Mouse (Mus musculus) megakaryocyte progenitor cell, adult 5-6 weeks (primary cell): ENCODE measurements at regions not wholly inside any gene's neighbourhood (a gene's known extent, or its start where the extent isn't known, plus 50 kb on each side); places are given as distances from the start of the nearest gene placed in this dataset.
"Not testable (repeated sequence)": the region's sequence is repeated elsewhere in the genome, so short reads cannot be mapped to it uniquely, and the experiment has no call there.

Experiments
- ATAC-seq: replicated peaks from 2 replicates; pipeline ENCODE4 v1.8.0; 2016; ENCODE audit warnings: mild to moderate bottlenecking, moderate TSS enrichment, inconsistent platforms; ENCODE audit not compliant: poor library complexity

- not testable (repeated sequence) for ATAC-seq
Measured at GRCm38 (mm10) chr5:3244067-3244466, 97.2 kb upstream of the Cdk6 start.

DNA sequence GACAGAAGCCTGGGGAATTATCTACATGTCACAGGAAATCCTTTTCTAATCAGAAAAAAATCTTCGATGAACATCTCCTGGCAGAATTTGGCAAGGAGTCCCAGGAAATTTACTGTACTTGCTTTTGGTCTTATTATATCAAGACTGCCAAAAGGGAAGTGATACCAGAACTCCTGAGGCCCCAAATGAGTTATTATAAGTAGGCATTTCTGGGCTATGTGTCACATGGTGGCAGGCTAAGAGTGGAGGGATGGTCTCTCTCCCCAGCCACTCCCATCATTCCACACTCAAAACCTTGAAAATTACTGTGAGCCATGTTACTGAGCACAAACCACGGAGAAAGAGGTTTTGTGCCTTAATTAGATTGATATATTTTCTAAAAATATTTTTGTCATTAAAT is 94.0 kb upstream of the Cdk6 start:
- peak; percentile 81 for ATAC-seq

DNA sequence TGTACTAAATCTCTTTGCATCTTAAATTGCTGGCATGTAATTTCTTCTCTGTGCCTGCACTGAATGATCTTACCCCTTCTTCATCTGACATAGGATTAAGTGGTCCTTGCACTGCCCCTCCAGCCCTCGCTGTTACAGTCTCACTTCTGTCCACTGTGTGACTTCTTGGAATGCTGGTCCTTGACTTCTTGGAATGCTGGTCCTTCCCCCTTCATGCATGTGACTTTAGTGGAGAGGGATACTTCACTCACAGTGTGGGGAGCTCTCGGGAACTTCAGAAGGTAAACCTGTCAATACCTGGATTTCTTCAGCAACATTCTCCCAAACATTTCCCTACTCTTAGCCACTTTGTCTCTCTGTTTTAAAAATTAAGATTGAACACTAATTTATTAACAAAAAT is 91.0 kb upstream of the Cdk6 start:
- no peak for ATAC-seq

- no peak for ATAC-seq
Measured at GRCm38 (mm10) chr5:3260289-3260688, 81.0 kb upstream of the Cdk6 start.

- peak; percentile 74 for ATAC-seq
Measured at GRCm38 (mm10) chr5:3264988-3265738, 76.1 kb upstream of the Cdk6 start.

GRCm38 (mm10) chr5:3267021-3267420 is 74.3 kb upstream of the Cdk6 start:
- ATAC-seq = no peak

DNA sequence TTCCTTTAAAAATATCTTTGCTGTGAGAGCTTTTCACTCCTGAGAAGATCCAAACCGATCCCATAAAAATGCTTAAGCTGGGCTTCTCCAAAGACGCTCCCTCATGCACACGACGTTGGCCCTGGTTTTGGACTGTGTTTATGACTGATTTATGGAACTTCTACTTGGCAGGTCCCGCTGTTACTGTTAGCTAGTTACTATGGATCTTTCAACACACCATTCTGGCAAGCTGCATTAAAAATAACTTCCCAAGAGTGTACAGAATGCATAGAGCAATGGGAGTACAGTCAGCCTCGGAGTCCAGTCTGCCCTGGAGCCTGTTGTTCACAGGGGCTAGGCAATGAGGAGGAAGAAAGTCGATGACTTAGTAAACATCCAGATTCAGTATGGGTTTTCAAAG is 71.5 kb upstream of the Cdk6 start:
- ATAC-seq = peak; percentile 25; the same call in 1 of the 2 replicates

- ATAC-seq = peak; percentile 91
Measured at GRCm38 (mm10) chr5:3273140-3273539, 68.1 kb upstream of the Cdk6 start.

GRCm38 (mm10) chr5:3277241-3277640 is 64.0 kb upstream of the Cdk6 start:
- not testable (repeated sequence) for ATAC-seq

GRCm38 (mm10) chr5:3278956-3279355 is 62.3 kb upstream of the Cdk6 start:
- not testable (repeated sequence) for ATAC-seq

DNA sequence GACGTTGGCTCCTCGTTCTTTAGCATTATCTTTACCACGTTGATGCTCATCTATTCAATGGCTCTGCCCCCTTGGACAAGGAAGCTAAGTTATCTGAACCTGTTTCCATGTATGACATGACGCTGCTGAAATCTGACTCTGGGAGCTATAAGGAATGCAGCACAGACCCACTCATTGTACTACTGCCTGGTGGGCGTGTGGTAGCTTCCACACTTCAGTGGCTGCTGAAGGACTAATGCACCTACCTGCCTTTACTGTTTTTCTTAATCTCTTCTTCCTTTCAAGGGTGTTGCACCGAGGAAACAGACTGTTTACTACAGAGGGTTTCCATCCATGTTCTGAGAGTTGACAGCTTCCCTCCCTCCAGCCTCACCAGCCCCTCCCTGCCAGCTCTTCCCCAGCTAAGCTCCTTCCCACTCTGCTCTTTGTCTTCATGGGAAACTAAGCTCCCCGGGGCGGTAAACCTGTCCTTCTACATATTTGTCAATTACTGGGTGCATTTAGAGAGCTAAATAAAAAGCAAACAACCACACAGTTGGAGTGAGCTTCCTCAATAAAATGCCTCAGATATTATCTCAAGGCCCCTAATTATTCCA is 59.3 kb upstream of the Cdk6 start:
- ATAC-seq = not testable (repeated sequence)

GRCm38 (mm10) chr5:3283083-3283482 is 58.2 kb upstream of the Cdk6 start:
- no peak for ATAC-seq

- ATAC-seq = peak; percentile 20; the same call in 1 of the 2 replicates
Measured at GRCm38 (mm10) chr5:3284335-3284734, 57.0 kb upstream of the Cdk6 start.

- not testable (repeated sequence) for ATAC-seq
Measured at GRCm38 (mm10) chr5:3289991-3290417, 51.3 kb upstream of the Cdk6 start.
